Mouse (Mus musculus) spleen, postnatal 14 days (tissue): ENCODE measurements at regions not wholly inside any gene's neighbourhood (a gene's known extent, or its start where the extent isn't known, plus 50 kb on each side); places are given as distances from the start of the nearest gene placed in this dataset.

ENCODE experiments used
- DNase-seq, 2 experiments: peaks; one replicate each; pipeline ENCODE4 v3.0.0; 2021 to 2022; ENCODE audit warnings: low spot score in 2 of 2

DNA sequence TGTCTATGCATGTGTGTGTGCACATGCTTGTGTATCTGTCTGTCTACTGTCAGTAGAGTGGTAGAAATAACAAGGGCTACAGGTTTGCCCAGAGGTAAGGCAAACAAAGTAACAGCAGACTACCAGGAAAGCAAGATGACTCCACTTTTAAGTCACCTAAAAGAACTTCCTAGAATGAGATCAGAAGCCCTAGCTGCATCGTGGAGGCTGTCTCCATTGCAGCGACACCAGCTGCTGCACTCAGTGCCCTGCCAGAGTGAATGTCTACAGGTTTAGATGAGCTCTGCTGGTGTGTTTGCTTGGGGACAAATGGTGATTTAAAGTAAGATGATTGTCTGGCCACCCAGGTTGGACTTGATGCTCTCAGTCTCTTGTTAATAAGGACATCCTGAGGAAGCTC lies 50.6 kb upstream of the Dusp10 start:
- DNase-seq: no peak

DNA sequence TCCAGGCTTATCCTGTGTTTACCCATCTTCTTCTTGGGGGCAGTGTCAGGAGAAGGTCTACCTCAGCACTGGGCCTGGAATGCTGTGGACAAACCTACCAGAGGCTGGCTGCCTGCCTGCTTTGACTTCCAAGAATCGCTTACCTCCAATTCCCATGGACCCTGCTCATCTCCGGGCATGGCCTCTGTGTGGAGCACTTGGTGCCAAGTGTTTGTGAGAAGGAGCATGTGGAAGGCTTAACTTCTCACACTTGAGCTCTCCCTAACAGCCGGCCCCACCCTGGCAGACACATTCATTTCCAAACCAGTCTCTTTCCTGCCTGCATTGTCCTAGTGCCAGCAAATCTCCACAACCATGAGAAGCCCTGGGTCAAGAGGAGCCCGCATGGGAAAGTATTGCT lies 49.8 kb upstream of the Dusp10 start:
- no peak for DNase-seq
